Comparison of ENCODE assay signal across 14 mouse cellular contexts in the genomic region with DNA sequence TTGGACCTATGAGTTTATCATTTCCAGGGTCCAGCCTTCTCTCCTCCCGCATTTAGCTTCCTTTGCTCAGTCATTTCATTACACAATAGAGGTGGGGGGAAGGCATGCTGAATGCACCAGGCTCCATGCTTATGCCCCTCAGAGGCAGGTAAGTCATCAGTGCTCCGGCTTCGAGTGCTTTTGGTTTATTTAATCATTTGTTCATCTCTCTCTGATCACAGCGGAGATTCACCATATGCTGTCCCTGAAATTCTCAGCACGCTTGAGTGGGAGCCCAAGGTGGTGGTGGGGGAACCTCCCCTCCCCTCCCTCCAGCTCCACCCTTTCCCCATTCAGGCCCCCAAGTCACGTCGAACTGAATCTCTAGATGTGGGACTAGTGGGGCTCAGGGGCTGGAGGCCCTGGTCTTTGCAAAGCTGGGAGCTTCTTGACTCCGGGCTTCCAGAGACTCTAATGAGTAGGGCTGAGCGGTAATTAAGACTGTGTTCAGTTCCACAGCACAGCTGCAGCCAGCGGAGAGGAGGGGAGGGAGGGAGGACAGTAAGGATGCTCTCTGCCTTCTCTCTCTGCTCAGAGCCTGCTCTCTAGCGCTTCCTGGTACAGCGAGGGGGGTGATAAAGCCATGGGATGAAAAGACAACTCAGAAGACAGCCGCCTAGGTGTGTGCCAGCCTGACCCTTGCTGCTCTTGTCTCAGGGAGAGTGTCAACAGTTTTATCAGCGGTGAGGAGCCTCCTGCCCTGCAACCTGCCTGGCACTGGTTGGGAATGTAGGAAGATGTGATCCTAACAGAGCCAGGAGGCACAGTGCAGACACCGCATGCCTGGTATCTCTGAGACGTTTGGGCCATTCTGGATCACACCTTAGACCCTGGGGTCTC. TPM values are rescaled to one million over a fixed set of nuclear protein-coding genes. Genes with fewer than 3 reads are reported as not detected.
DNase-seq lines count a peak whose midpoint lies in the region; ATAC-seq and TF ChIP-seq lines count a peak whose summit lies in the region.
"Had no signal": no experiment of that assay in that cellular context is flagged by ENCODE, and none has a peak within 500 bp of the region (broad histone marks: within the 10 kb centered on the region; RNA-seq: fewer than 3 reads in every experiment).

No protein-coding gene starts in this region.

- H3K27ac ChIP-seq in embryonic facial prominence, embryonic 14.5 days (replicated peaks; ENCODE audit: low read depth, low read length) = no peak overlapping the region
- H3K27ac ChIP-seq in embryonic facial prominence, embryonic 10.5 days (replicated peaks) = no peak overlapping the region
- H3K27ac ChIP-seq in hindbrain, embryonic 12.5 days = no peak overlapping the region
- H3K27ac ChIP-seq in midbrain, postnatal 0 days (ENCODE audit: low read depth, low read length) = no peak overlapping the region
- H3K27ac ChIP-seq: embryonic facial prominence, embryonic 15.5 days; kidney, postnatal 0 days; limb, embryonic 12.5 days had no signal

- no peaks in the 10 kb centered on the region for H3K36me3 ChIP-seq in embryonic facial prominence, embryonic 14.5 days (ENCODE audit: control insufficient read depth, insufficient read depth, low read length)
- no peaks in the 10 kb centered on the region for H3K36me3 ChIP-seq in embryonic facial prominence, embryonic 10.5 days (replicated peaks)
- H3K36me3 ChIP-seq in E14TG2a.4 (ENCODE audit: insufficient read depth, low read length) = no peaks in the 10 kb centered on the region
- H3K36me3 ChIP-seq in hindbrain, embryonic 12.5 days = no peaks in the 10 kb centered on the region
- peaks cover 6% of the 10 kb centered on the region; the same call in 1 of the 2 replicates for H3K36me3 ChIP-seq in midbrain, postnatal 0 days (ENCODE audit: insufficient read depth, low read length)
- H3K36me3 ChIP-seq: embryonic facial prominence, embryonic 15.5 days; heart, embryonic 12.5 days; limb, embryonic 12.5 days had no signal

- 45% methylated on average over 16 of the region's 16 CpGs for WGBS in embryonic facial prominence, embryonic 14.5 days
- WGBS in embryonic facial prominence, embryonic 10.5 days = 45% methylated on average over 16 of the region's 16 CpGs
- 44% methylated on average over 16 of the region's 16 CpGs for WGBS in hindbrain, embryonic 12.5 days
- WGBS in midbrain, postnatal 0 days = 30% methylated on average over 15 of the region's 16 CpGs

- TF ChIP-seq CTCF in E14TG2a.4 (conservative IDR thresholded peaks at IDR 0.05; ENCODE audit: low read length) = no peak
- TF ChIP-seq CTCF in midbrain, postnatal 0 days (IDR thresholded peaks at IDR 0.05) = no peak

- H3K4me3 ChIP-seq in embryonic facial prominence, embryonic 14.5 days (ENCODE audit: low read depth, low read length) = no peak overlapping the region
- no peak overlapping the region for H3K4me3 ChIP-seq in embryonic facial prominence, embryonic 10.5 days
- 0 out of 2 replicates have a peak overlapping the region, but pooled peaks have one; percentile 17 for H3K4me3 ChIP-seq in E14TG2a.4 (replicated peaks; ENCODE audit: low read length)
- H3K4me3 ChIP-seq in hindbrain, embryonic 12.5 days = no peak overlapping the region
- H3K4me3 ChIP-seq in midbrain, postnatal 0 days (ENCODE audit: low read depth, low read length) = no peak overlapping the region
- H3K4me3 ChIP-seq: embryonic facial prominence, embryonic 15.5 days; heart, embryonic 12.5 days; limb, embryonic 12.5 days had no signal

- H3K9me3 ChIP-seq in embryonic facial prominence, embryonic 14.5 days (ENCODE audit: control insufficient read depth, low read length) = no peaks in the 10 kb centered on the region
- no peaks in the 10 kb centered on the region for H3K9me3 ChIP-seq in embryonic facial prominence, embryonic 10.5 days
- H3K9me3 ChIP-seq in E14TG2a.4 (ENCODE audit: low read length) = no peaks in the 10 kb centered on the region
- H3K9me3 ChIP-seq in hindbrain, embryonic 12.5 days (replicated peaks) = no peaks in the 10 kb centered on the region
- H3K9me3 ChIP-seq in midbrain, postnatal 0 days (ENCODE audit: low read length) = no peaks in the 10 kb centered on the region
- H3K9me3 ChIP-seq: embryonic facial prominence, embryonic 15.5 days; heart, embryonic 12.5 days; limb, embryonic 12.5 days had no signal

- no peak for DNase-seq in embryonic facial prominence, embryonic 14.5 days (ENCODE audit: low spot score)
- DNase-seq in embryonic facial prominence, embryonic 10.5 days (ENCODE audit: low spot score) = no peak
- peak; percentile 59 for DNase-seq in midbrain, postnatal 0 days (ENCODE audit: low spot score)
- no peak for DNase-seq in urinary bladder, postnatal 10 days (ENCODE audit: low spot score)
- DNase-seq in left cerebral cortex, adult 11 months (ENCODE audit: low spot score) = no peak
- DNase-seq in c-Kit-positive CD71-positive TER-119-positive erythroid progenitor cells, embryonic 14.5 days (ENCODE audit: low spot score) = no peak
- DNase-seq: adrenal gland, postnatal 10 days; lung, adult 18-20 months had no signal

- no peaks in the 10 kb centered on the region; the same call in 1 of the 2 replicates for H3K27me3 ChIP-seq in embryonic facial prominence, embryonic 14.5 days (replicated peaks; ENCODE audit: control insufficient read depth, insufficient read depth, low read length)
- peaks cover 25% of the 10 kb centered on the region for H3K27me3 ChIP-seq in embryonic facial prominence, embryonic 10.5 days (replicated peaks; ENCODE audit: low read depth, poor library complexity, severe bottlenecking)
- peaks cover 34% of the 10 kb centered on the region for H3K27me3 ChIP-seq in E14TG2a.4 (ENCODE audit: insufficient read depth, low read length)
- peaks cover 7% of the 10 kb centered on the region; the same call in 1 of the 2 replicates for H3K27me3 ChIP-seq in hindbrain, embryonic 12.5 days
- no peaks in the 10 kb centered on the region for H3K27me3 ChIP-seq in midbrain, postnatal 0 days (ENCODE audit: insufficient read depth, low read length)

- H3K4me2 ChIP-seq in embryonic facial prominence, embryonic 14.5 days (ENCODE audit: low read depth, low read length) = no peak overlapping the region
- no peak overlapping the region for H3K4me2 ChIP-seq in hindbrain, embryonic 12.5 days (replicated peaks)
- no peak overlapping the region for H3K4me2 ChIP-seq in midbrain, postnatal 0 days (ENCODE audit: low read depth, low read length, poor library complexity, severe bottlenecking)
- H3K4me2 ChIP-seq: embryonic facial prominence, embryonic 15.5 days; heart, embryonic 12.5 days; limb, embryonic 12.5 days had no signal

- H3K9ac ChIP-seq in embryonic facial prominence, embryonic 14.5 days (ENCODE audit: low read depth, low read length) = no peak overlapping the region
- H3K9ac ChIP-seq in hindbrain, embryonic 12.5 days = no peak overlapping the region
- H3K9ac ChIP-seq in midbrain, postnatal 0 days (replicated peaks; ENCODE audit: low read length, poor library complexity, severe bottlenecking) = no peak overlapping the region
- H3K9ac ChIP-seq: embryonic facial prominence, embryonic 15.5 days; heart, embryonic 12.5 days; limb, embryonic 12.5 days had no signal

- ATAC-seq in embryonic facial prominence, embryonic 14.5 days (ENCODE audit: low read depth) = 0 out of 2 replicates have a peak, but pooled peaks have one; percentile 50
- ATAC-seq in hindbrain, embryonic 12.5 days (ENCODE audit: low FRiP score) = peak; percentile 78
- ATAC-seq in midbrain, postnatal 0 days (ENCODE audit: low FRiP score) = peak; percentile 52; the same call in 1 of the 2 replicates

- no peaks in the 10 kb centered on the region for H3K4me1 ChIP-seq in embryonic facial prominence, embryonic 14.5 days (ENCODE audit: control insufficient read depth, insufficient read depth, low read length)
- H3K4me1 ChIP-seq in embryonic facial prominence, embryonic 10.5 days = peaks cover 14% of the 10 kb centered on the region; the same call in 1 of the 2 replicates
- H3K4me1 ChIP-seq in E14TG2a.4 (replicated peaks; ENCODE audit: low read depth, low read length) = peaks cover 21% of the 10 kb centered on the region
- peaks cover 9% of the 10 kb centered on the region for H3K4me1 ChIP-seq in hindbrain, embryonic 12.5 days
- no peaks in the 10 kb centered on the region for H3K4me1 ChIP-seq in midbrain, postnatal 0 days (ENCODE audit: insufficient read depth, low read length)
- H3K4me1 ChIP-seq: heart, embryonic 12.5 days; limb, embryonic 12.5 days had no signal

RNA-seq across cellular contexts. Expression of a gene that starts 33.0 kb away (rescaled TPM):
- 22.6 and 23.8 TPM in 2 replicates for polyA plus RNA-seq in embryonic facial prominence, embryonic 14.5 days (2014; fragmentation: Nextera tagmentation; extraction: Ambion mirVana)
- polyA plus RNA-seq in embryonic facial prominence, embryonic 10.5 days (2016; fragmentation: Nextera tagmentation; extraction: Ambion mirVana) = 19.9 and 20.5 TPM in 2 replicates
- 27.3 and 27.6 TPM in 2 replicates for polyA plus RNA-seq in hindbrain, embryonic 12.5 days (2016; fragmentation: Nextera tagmentation; extraction: Ambion mirVana)
- total RNA-seq in midbrain, postnatal 0 days (2014; rRNA removed) = 26.5 and 44.7 TPM in 2 replicates
- polyA plus RNA-seq in midbrain, postnatal 0 days (2015; fragmentation: Nextera tagmentation; extraction: Ambion mirVana) = 49.4 and 51.8 TPM in 2 replicates

RNA-seq across cellular contexts. Expression of a gene that starts 38.4 kb away (rescaled TPM):
- 2.9 and 3.6 TPM in 2 replicates for polyA plus RNA-seq in embryonic facial prominence, embryonic 14.5 days (2014; fragmentation: Nextera tagmentation; extraction: Ambion mirVana)
- 7.3 and 8.0 TPM in 2 replicates for polyA plus RNA-seq in embryonic facial prominence, embryonic 10.5 days (2016; fragmentation: Nextera tagmentation; extraction: Ambion mirVana)
- 5.3 and 5.5 TPM in 2 replicates for polyA plus RNA-seq in hindbrain, embryonic 12.5 days (2016; fragmentation: Nextera tagmentation; extraction: Ambion mirVana)
- 10.1 and 10.2 TPM in 2 replicates for total RNA-seq in midbrain, postnatal 0 days (2014; rRNA removed)
- 2.9 and 3.2 TPM in 2 replicates for polyA plus RNA-seq in midbrain, postnatal 0 days (2015; fragmentation: Nextera tagmentation; extraction: Ambion mirVana)

RNA-seq across cellular contexts. Expression of a gene that starts 50.8 kb away (rescaled TPM):
- polyA plus RNA-seq in embryonic facial prominence, embryonic 14.5 days (2014; fragmentation: Nextera tagmentation; extraction: Ambion mirVana) = 31.7 and 36.0 TPM in 2 replicates
- polyA plus RNA-seq in embryonic facial prominence, embryonic 10.5 days (2016; fragmentation: Nextera tagmentation; extraction: Ambion mirVana) = 54.0 and 58.3 TPM in 2 replicates
- polyA plus RNA-seq in hindbrain, embryonic 12.5 days (2016; fragmentation: Nextera tagmentation; extraction: Ambion mirVana) = 37.8 and 39.3 TPM in 2 replicates
- total RNA-seq in midbrain, postnatal 0 days (2014; rRNA removed) = 1.5 and 2.3 TPM in 2 replicates
- polyA plus RNA-seq in midbrain, postnatal 0 days (2015; fragmentation: Nextera tagmentation; extraction: Ambion mirVana) = 1.9 and 3.7 TPM in 2 replicates
